Mouse (Mus musculus): ENCODE results near the gene Gm10309. TPM values are rescaled to one million over a fixed set of nuclear protein-coding genes. Genes with fewer than 3 reads are reported as not detected.

The Gm10309 gene
- total and polyA plus RNA-seq, 2 experiments from 2014 or later, result 0.12 TPM; not detected in 1

- no peaks in the 10 kb centered on the region for H3K27me3 ChIP-seq (ENCODE audit: control insufficient read depth, insufficient read depth, low read length)
- TF ChIP-seq CTCF (IDR thresholded peaks at IDR 0.05; ENCODE audit: low read depth), result no peak
- TF ChIP-seq EP300 (IDR thresholded peaks at IDR 0.05; ENCODE audit: low read depth), result no peak
- no peak overlapping the region for H3K4me3 ChIP-seq (ENCODE audit: low read depth, low read length)
- no peak for ATAC-seq (ENCODE audit: insufficient read depth, low read depth)
- no peak for DNase-seq (ENCODE audit: low spot score)
- H3K4me2 ChIP-seq (ENCODE audit: low read depth, low read length), result no peak overlapping the region
- H3K36me3 ChIP-seq (replicated peaks; ENCODE audit: control insufficient read depth, insufficient read depth, low read length), result no peaks in the 10 kb centered on the region
- no peak overlapping the region for H3K9ac ChIP-seq (replicated peaks; ENCODE audit: low read depth, low read length)
- WGBS, result 79% methylated on average over 16 of the region's 16 CpGs
- no peaks in the 10 kb centered on the region for H3K9me3 ChIP-seq (replicated peaks; ENCODE audit: control insufficient read depth, low read length)
- peaks cover 38% of the 10 kb centered on the region for H3K4me1 ChIP-seq (ENCODE audit: control insufficient read depth, insufficient read depth)
- H3K27ac ChIP-seq (ENCODE audit: low read depth), result no peak overlapping the region
Measured at GRCm38 (mm10) chr17:86464689-86465363, 40.2 kb downstream of the Gm10309 start.

- DNase-seq (ENCODE audit: low spot score) (no peak), ATAC-seq (ENCODE audit: insufficient read depth, low read depth) (no peak)
- no peak overlapping the region for H3K27ac ChIP-seq (ENCODE audit: low read depth)
- H3K4me2 ChIP-seq (ENCODE audit: low read depth, low read length), result no peak overlapping the region
- H3K27me3 ChIP-seq (ENCODE audit: control insufficient read depth, insufficient read depth, low read length), result no peaks in the 10 kb centered on the region
- TF ChIP-seq CTCF (IDR thresholded peaks at IDR 0.05; ENCODE audit: low read depth) (no peak), EP300 (IDR thresholded peaks at IDR 0.05; ENCODE audit: low read depth) (no peak)
- H3K9me3 ChIP-seq (replicated peaks; ENCODE audit: control insufficient read depth, low read length), result no peaks in the 10 kb centered on the region
- H3K4me3 ChIP-seq (ENCODE audit: low read depth, low read length), result no peak overlapping the region
- H3K4me1 ChIP-seq (ENCODE audit: control insufficient read depth, insufficient read depth), result peaks cover 36% of the 10 kb centered on the region
- 90% methylated on average over 8 of the region's 8 CpGs for WGBS
- no peaks in the 10 kb centered on the region for H3K36me3 ChIP-seq (replicated peaks; ENCODE audit: control insufficient read depth, insufficient read depth, low read length)
- no peak overlapping the region for H3K9ac ChIP-seq (replicated peaks; ENCODE audit: low read depth, low read length)
Measured at GRCm38 (mm10) chr17:86464197-86464596, 40.8 kb downstream of the Gm10309 start.

- Histone ChIP-seq H3K4me1 (ENCODE audit: control insufficient read depth, insufficient read depth) (peaks cover 27% of the 10 kb centered on the region), H3K9me3 (replicated peaks; ENCODE audit: control insufficient read depth, low read length) (no peaks in the 10 kb centered on the region), H3K36me3 (replicated peaks; ENCODE audit: control insufficient read depth, insufficient read depth, low read length) (no peaks in the 10 kb centered on the region), H3K9ac (replicated peaks; ENCODE audit: low read depth, low read length) (no peak overlapping the region), H3K27ac (ENCODE audit: low read depth) (no peak overlapping the region), H3K27me3 (ENCODE audit: control insufficient read depth, insufficient read depth, low read length) (no peaks in the 10 kb centered on the region), H3K4me3 (ENCODE audit: low read depth, low read length) (no peak overlapping the region), H3K4me2 (ENCODE audit: low read depth, low read length) (no peak overlapping the region)
- WGBS, result 76% methylated on average over 3 of the region's 3 CpGs
- DNase-seq (ENCODE audit: low spot score) (no peak), ATAC-seq (ENCODE audit: insufficient read depth, low read depth) (no peak)
- TF ChIP-seq EP300 (IDR thresholded peaks at IDR 0.05; ENCODE audit: low read depth), result no peak
Measured at GRCm38 (mm10) chr17:86463369-86463768, 41.7 kb downstream of the Gm10309 start.

GRCm38 (mm10) chr17:86460645-86461430 lies 44.2 kb downstream of the Gm10309 start:
- H3K4me2 ChIP-seq (ENCODE audit: low read depth, low read length), result no peak overlapping the region
- H3K4me3 ChIP-seq (ENCODE audit: low read depth, low read length), result no peak overlapping the region
- H3K27ac ChIP-seq (ENCODE audit: low read depth), result no peak overlapping the region

GRCm38 (mm10) chr17:86458302-86458980 lies 46.6 kb downstream of the Gm10309 start:
- Histone ChIP-seq H3K9me3 (replicated peaks; ENCODE audit: control insufficient read depth, low read length) (no peaks in the 10 kb centered on the region), H3K27ac (ENCODE audit: low read depth) (no peak overlapping the region), H3K36me3 (replicated peaks; ENCODE audit: control insufficient read depth, insufficient read depth, low read length) (no peaks in the 10 kb centered on the region), H3K4me2 (ENCODE audit: low read depth, low read length) (no peak overlapping the region), H3K4me1 (ENCODE audit: control insufficient read depth, insufficient read depth) (peaks cover 28% of the 10 kb centered on the region), H3K9ac (replicated peaks; ENCODE audit: low read depth, low read length) (no peak overlapping the region), H3K4me3 (ENCODE audit: low read depth, low read length) (no peak overlapping the region), H3K27me3 (ENCODE audit: control insufficient read depth, insufficient read depth, low read length) (no peaks in the 10 kb centered on the region)
- DNase-seq (ENCODE audit: low spot score), result no peak
- WGBS, result 86% methylated on average over 11 of the region's 11 CpGs
- ATAC-seq (ENCODE audit: insufficient read depth, low read depth), result no peak
- TF ChIP-seq CTCF (IDR thresholded peaks at IDR 0.05; ENCODE audit: low read depth) (peak; percentile 29), EP300 (IDR thresholded peaks at IDR 0.05; ENCODE audit: low read depth) (no peak)

More at GRCm38 (mm10) chr17:86460645-86461430, 44.2 kb downstream of the Gm10309 start:
- Histone ChIP-seq H3K36me3 (replicated peaks; ENCODE audit: control insufficient read depth, insufficient read depth, low read length) (no peaks in the 10 kb centered on the region), H3K27me3 (ENCODE audit: control insufficient read depth, insufficient read depth, low read length) (no peaks in the 10 kb centered on the region), H3K4me1 (ENCODE audit: control insufficient read depth, insufficient read depth) (peaks cover 28% of the 10 kb centered on the region), H3K9me3 (replicated peaks; ENCODE audit: control insufficient read depth, low read length) (no peaks in the 10 kb centered on the region), H3K9ac (replicated peaks; ENCODE audit: low read depth, low read length) (no peak overlapping the region)
- TF ChIP-seq EP300 (IDR thresholded peaks at IDR 0.05; ENCODE audit: low read depth) (no peak), CTCF (IDR thresholded peaks at IDR 0.05; ENCODE audit: low read depth) (peak; percentile 23)
- ATAC-seq (ENCODE audit: insufficient read depth, low read depth) (no peak), DNase-seq (ENCODE audit: low spot score) (no peak)
- WGBS, result 65% methylated on average over 17 of the region's 17 CpGs
